Mouse (Mus musculus): ENCODE data around the gene Oxnad1.

GRCm38 (mm10) chr14:32055781-32056180 lies 29.4 kb upstream of the Oxnad1 start:
- TF ChIP-seq CTCF (IDR thresholded peaks at IDR 0.05; ENCODE audit: insufficient read depth, low read length) (no peak), POLR2A (IDR thresholded peaks at IDR 0.05; ENCODE audit: borderline replicate concordance, extremely low read depth, low read depth, low read length) (no peak)
